Mouse (Mus musculus): ENCODE measurements around the gene Adra1b. TPM values are rescaled to one million over a fixed set of nuclear protein-coding genes. Genes with fewer than 3 reads are reported as not detected.

The Adra1b gene
- polyA plus RNA-seq, 1 experiment: 2.7 TPM

DNA sequence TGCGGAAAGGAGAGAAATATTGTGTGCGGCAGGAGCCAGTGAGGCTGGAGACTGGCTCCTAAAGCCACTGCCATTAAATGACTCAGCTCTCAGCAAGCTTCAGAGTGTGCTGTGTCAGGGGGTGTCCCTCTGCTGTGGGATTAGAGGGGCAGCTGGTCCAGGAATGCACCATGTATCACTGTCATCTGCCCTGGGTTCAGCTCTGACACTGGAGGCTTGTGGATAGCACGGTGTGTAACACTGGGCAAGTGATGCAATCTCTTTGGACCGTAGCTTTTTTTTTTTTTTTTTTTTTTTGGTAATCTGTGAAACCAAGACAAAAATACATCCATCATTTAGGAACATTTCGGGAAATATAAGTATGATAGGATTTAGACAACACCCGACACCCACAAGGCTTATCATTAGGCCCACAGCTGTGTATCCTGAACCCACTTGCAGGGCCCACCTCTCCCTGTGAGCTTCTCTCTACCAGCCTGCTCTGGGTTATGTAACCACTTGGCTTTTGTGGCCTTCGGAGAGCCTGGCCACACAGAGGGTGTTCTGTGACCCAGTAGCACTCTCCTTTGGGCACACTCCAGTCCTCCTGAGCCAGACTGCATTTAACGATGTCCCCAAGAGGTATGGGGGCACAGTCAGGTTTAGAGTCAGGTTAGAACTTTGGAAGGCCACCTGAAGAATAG lies 26.3 kb upstream of the Adra1b start:
- H3K36me3 ChIP-seq (ENCODE audit: control insufficient read depth, insufficient read depth): no peaks in the 10 kb centered on the region
- no peaks in the 10 kb centered on the region for H3K79me2 ChIP-seq (ENCODE audit: control insufficient read depth, insufficient read depth)
- H3K27me3 ChIP-seq (ENCODE audit: control insufficient read depth, insufficient read depth, insufficient read length): no peaks in the 10 kb centered on the region
- H3K79me3 ChIP-seq (ENCODE audit: low read depth): no peaks in the 10 kb centered on the region
- H3ac ChIP-seq (ENCODE audit: control insufficient read depth, insufficient read length, low read depth): no peak overlapping the region
- no peak overlapping the region for H3K4me3 ChIP-seq (ENCODE audit: insufficient read depth, poor library complexity, severe bottlenecking)
- TF ChIP-seq CTCF (IDR thresholded peaks at IDR 0.05; ENCODE audit: control insufficient read depth, insufficient read depth, insufficient read length): no peak
- no peak for TF ChIP-seq USF1 (IDR thresholded peaks at IDR 0.05; ENCODE audit: low read depth)
- TF ChIP-seq FOSL1 (IDR thresholded peaks at IDR 0.05; ENCODE audit: insufficient read depth, low read length, poor library complexity, severe bottlenecking): peak; percentile 84
- TF ChIP-seq MYOG (IDR thresholded peaks at IDR 0.05; ENCODE audit: control insufficient read depth, extremely low read depth, insufficient read length): no peak
- peak; percentile 91 for TF ChIP-seq MYOD1 (IDR thresholded peaks at IDR 0.05; ENCODE audit: control insufficient read depth, insufficient read length, low read depth)
- peak; percentile 31 for TF ChIP-seq MAX (IDR thresholded peaks at IDR 0.05)
- TF ChIP-seq CEBPB (IDR thresholded peaks at IDR 0.05; ENCODE audit: low read depth): peak; percentile 88

DNA sequence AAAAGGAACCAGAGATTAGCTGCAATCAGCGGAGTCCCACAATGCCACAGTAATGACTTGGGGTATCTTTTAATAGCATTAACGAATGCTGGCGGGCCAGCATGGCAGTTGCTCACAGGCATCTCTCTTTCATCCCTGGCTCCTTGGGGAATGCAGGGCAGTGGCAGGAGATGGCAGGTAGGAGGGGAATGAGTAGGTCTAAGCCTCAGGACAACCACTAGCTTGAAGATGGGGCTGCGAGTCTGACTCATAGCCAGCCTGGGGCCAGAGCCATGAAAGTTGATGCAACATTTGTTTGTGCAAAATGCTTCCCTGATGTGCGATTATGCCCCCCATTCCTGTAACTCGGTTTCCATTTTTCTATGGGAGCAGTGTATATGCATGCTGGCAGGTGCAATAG lies 25.2 kb upstream of the Adra1b start:
- H3K79me2 ChIP-seq (ENCODE audit: control insufficient read depth, insufficient read depth): no peaks in the 10 kb centered on the region
- no peaks in the 10 kb centered on the region for H3K79me3 ChIP-seq (ENCODE audit: low read depth)
- no peak overlapping the region for H3K4me3 ChIP-seq (ENCODE audit: insufficient read depth, poor library complexity, severe bottlenecking)
- no peak for TF ChIP-seq MAX (IDR thresholded peaks at IDR 0.05)
- peak; percentile 71 for TF ChIP-seq MYOD1 (IDR thresholded peaks at IDR 0.05; ENCODE audit: control insufficient read depth, insufficient read length, low read depth)
- peak; percentile 83 for TF ChIP-seq CEBPB (IDR thresholded peaks at IDR 0.05; ENCODE audit: low read depth)
- no peaks in the 10 kb centered on the region for H3K27me3 ChIP-seq (ENCODE audit: control insufficient read depth, insufficient read depth, insufficient read length)
- no peaks in the 10 kb centered on the region for H3K36me3 ChIP-seq (ENCODE audit: control insufficient read depth, insufficient read depth)
- H3ac ChIP-seq (ENCODE audit: control insufficient read depth, insufficient read length, low read depth): no peak overlapping the region

DNA sequence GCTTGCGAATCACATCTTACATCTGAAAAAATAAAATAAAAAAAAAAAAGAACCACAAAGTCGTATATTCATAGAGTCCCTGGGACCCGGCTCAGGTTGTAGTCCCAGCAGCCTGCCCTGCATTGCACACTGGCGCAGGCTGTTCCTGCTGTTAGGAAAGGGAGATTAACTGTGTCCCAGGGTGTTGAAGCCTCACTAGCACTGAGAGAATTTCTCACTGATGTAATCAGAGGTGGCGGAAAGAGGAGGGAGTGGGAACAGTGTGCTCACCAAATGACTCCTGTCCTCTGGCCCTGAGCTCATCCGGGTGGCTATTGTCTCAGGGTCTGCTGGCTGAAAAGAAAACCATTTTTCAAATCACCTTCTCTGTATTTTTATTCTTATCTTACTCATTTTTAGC lies 24.6 kb upstream of the Adra1b start:
- no peaks in the 10 kb centered on the region for H3K36me3 ChIP-seq (ENCODE audit: control insufficient read depth, insufficient read depth)
- TF ChIP-seq CEBPB (IDR thresholded peaks at IDR 0.05; ENCODE audit: low read depth) (no peak), USF1 (IDR thresholded peaks at IDR 0.05; ENCODE audit: low read depth) (no peak), CTCF (IDR thresholded peaks at IDR 0.05; ENCODE audit: control insufficient read depth, insufficient read depth, insufficient read length) (no peak), MYOG (IDR thresholded peaks at IDR 0.05; ENCODE audit: control insufficient read depth, extremely low read depth, insufficient read length) (no peak), MYOD1 (IDR thresholded peaks at IDR 0.05; ENCODE audit: control insufficient read depth, insufficient read length, low read depth) (no peak), MAX (IDR thresholded peaks at IDR 0.05) (no peak), FOSL1 (IDR thresholded peaks at IDR 0.05; ENCODE audit: insufficient read depth, low read length, poor library complexity, severe bottlenecking) (no peak)
- H3K4me3 ChIP-seq (ENCODE audit: insufficient read depth, poor library complexity, severe bottlenecking): no peak overlapping the region
- H3K79me2 ChIP-seq (ENCODE audit: control insufficient read depth, insufficient read depth): no peaks in the 10 kb centered on the region
- H3ac ChIP-seq (ENCODE audit: control insufficient read depth, insufficient read length, low read depth): no peak overlapping the region
- no peaks in the 10 kb centered on the region for H3K79me3 ChIP-seq (ENCODE audit: low read depth)
- no peaks in the 10 kb centered on the region for H3K27me3 ChIP-seq (ENCODE audit: control insufficient read depth, insufficient read depth, insufficient read length)

DNA sequence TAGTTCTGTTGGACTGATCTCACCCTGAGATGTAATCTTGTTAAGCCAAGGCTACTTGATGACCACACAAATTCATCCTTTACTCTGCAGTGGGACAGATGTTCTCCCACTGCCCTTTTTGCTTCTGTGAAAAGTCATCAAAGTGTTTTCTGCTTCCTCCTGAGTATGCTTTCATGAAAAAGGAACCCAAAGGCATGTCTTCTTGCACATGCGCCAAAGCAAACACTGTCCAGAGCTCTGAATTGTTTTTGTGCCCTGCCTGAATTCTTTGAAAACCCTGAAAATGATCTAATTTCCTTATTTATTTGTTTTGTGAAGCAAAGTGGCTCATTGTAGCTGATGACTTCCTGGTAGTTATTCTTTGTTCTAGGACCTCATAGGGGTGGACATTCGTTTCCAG lies 20.7 kb upstream of the Adra1b start:
- Histone ChIP-seq H3K4me3 (ENCODE audit: insufficient read depth, poor library complexity, severe bottlenecking) (no peak overlapping the region), H3K79me2 (ENCODE audit: control insufficient read depth, insufficient read depth) (no peaks in the 10 kb centered on the region)

DNA sequence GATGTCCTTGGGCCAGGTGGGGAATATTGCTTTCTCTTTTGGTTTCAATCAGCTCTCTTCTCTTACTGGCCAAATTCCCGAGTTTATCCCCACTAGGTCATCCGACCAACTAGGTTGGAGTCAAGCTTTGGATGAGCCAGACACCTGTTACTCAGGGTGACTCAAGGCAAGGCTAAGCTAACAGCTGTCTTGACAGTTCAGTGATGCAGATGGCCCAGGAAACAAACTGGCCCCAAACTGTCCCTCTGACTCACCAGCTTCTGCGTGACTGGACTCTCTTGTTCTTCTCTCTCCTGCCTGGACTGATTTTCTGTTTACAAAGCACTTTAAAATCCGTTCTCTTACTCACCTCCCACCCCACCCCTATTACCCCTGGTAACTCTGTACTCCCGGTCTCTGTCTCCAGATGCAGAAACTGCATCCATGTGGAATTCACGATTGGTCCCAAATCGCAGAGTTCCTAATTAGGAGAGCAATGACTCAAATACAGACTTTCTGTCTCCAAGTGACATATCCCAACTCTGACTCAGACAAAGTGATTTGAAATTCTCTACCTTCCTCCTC lies 18.6 kb upstream of the Adra1b start:
- no peak for TF ChIP-seq USF1 (IDR thresholded peaks at IDR 0.05; ENCODE audit: low read depth)
- peak; percentile 100 for TF ChIP-seq MYOD1 (IDR thresholded peaks at IDR 0.05; ENCODE audit: control insufficient read depth, insufficient read length, low read depth)
- peak; percentile 84 for TF ChIP-seq FOSL1 (IDR thresholded peaks at IDR 0.05; ENCODE audit: insufficient read depth, low read length, poor library complexity, severe bottlenecking)
- peak; percentile 10 for TF ChIP-seq MAX (IDR thresholded peaks at IDR 0.05)
- Histone ChIP-seq H3K4me3 (ENCODE audit: insufficient read depth, poor library complexity, severe bottlenecking) (no peak overlapping the region), H3K27me3 (ENCODE audit: control insufficient read depth, insufficient read depth, insufficient read length) (no peaks in the 10 kb centered on the region), H3K79me3 (ENCODE audit: low read depth) (no peaks in the 10 kb centered on the region), H3K79me2 (ENCODE audit: control insufficient read depth, insufficient read depth) (no peaks in the 10 kb centered on the region), H3K36me3 (ENCODE audit: control insufficient read depth, insufficient read depth) (no peaks in the 10 kb centered on the region), H3ac (ENCODE audit: control insufficient read depth, insufficient read length, low read depth) (no peak overlapping the region)

More for the DNA sequence above, 20.7 kb upstream of the Adra1b start:
- TF ChIP-seq CEBPB (IDR thresholded peaks at IDR 0.05; ENCODE audit: low read depth) (no peak), MYOG (IDR thresholded peaks at IDR 0.05; ENCODE audit: control insufficient read depth, extremely low read depth, insufficient read length) (no peak), USF1 (IDR thresholded peaks at IDR 0.05; ENCODE audit: low read depth) (no peak), FOSL1 (IDR thresholded peaks at IDR 0.05; ENCODE audit: insufficient read depth, low read length, poor library complexity, severe bottlenecking) (no peak), CTCF (IDR thresholded peaks at IDR 0.05; ENCODE audit: control insufficient read depth, insufficient read depth, insufficient read length) (no peak), MYOD1 (IDR thresholded peaks at IDR 0.05; ENCODE audit: control insufficient read depth, insufficient read length, low read depth) (no peak), MAX (IDR thresholded peaks at IDR 0.05) (no peak)
- H3K36me3 ChIP-seq (ENCODE audit: control insufficient read depth, insufficient read depth): no peaks in the 10 kb centered on the region
- H3K79me3 ChIP-seq (ENCODE audit: low read depth): no peaks in the 10 kb centered on the region
- no peaks in the 10 kb centered on the region for H3K27me3 ChIP-seq (ENCODE audit: control insufficient read depth, insufficient read depth, insufficient read length)
- H3ac ChIP-seq (ENCODE audit: control insufficient read depth, insufficient read length, low read depth): no peak overlapping the region
